Mouse (Mus musculus) kidney, adult 11 months (tissue): ENCODE results near the gene Tango2.
A peak's percentile ranks its signal among the peaks of the same experiment; 100 is the strongest.
"Not testable (repeated sequence)": the region's sequence is repeated elsewhere in the genome, so short reads cannot be mapped to it uniquely, and the experiment has no call there.

ENCODE experiments used
- DNase-seq: peaks from one replicate; pipeline ENCODE4 v3.0.0; 2022

Tango2 gene

DNA sequence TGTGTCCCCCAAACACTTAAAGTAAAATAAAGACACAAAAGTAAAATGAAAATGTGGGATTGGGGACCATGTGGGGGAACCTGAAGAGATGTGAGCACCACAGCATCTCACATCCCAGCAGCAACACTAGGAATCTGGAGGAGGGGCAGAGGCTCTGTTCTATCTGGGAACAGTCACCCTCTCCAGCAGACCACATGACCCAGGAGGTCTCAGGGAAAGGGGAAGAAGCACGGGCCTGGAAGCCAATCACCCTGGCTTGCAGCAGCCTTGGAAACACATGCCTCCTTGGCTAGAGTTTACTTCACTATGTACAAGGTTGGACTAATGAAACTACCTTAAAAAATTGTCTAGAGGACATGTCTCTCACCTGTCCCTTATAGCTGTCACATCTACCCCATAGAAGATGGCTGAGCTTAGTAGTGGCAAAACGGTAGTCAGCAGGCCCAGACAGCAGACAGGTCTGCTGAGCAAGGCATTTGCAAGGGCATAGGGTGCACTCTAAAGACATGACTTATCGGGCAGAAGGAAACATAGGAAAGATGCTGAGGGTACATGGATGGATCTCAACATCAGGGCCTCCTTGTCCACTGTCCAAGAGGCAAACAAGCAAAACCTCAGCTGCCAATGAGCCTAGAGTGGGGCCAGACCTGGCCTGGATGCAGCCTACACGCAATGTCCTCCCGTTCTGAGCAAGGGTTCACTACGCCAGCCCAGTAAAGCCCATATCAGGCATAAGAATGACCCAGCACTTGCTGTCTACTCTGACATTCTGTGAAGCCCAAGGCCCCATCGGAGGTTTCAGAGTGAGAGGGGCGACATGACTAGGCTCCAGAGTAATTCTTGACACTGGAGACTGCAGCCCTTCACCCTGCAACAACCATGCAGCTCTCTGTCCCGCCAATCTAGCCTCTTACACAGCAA is 5.0 kb downstream of the Tango2 start:
- DNase-seq = peak; percentile 35

DNA sequence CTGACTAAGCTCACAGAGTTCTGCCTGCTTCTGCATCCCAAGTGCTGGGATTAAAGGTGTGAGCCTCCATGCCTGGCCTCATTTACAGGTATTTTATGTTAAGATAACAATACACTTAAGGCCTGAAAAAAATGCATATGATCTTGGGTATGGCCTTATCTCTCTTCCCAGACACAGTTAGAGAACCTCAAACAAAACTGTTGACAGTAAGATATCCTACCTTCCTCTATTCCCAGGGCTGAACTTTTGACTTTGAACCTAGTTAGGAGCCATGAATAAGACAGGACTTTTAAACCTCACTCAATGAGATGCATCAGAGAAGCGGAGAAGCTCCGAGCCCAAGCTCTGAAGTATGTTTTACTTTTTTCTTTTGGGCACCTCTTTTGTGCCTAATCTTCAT is 5.8 kb downstream of the Tango2 start:
- DNase-seq = no peak

DNA sequence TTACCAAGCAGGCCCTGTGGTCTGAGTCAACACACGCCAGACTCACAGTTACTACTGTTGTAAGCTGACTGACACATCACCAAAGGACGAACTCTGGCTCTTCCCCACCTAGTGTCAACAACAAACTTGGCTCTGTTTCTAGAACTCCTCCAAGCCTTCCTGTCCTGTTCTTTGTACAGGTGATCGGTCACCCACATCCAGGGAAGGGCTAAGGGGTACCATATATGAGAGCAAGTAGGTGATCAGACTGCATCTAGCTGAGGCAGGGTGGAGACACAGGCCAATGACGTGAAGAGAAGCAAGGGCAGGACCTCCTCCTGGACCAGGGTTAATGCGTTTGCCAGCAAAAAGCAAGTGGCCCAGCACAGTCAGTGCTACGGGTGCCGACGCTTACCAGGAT is 6.3 kb downstream of the Tango2 start:
- no peak for DNase-seq

DNA sequence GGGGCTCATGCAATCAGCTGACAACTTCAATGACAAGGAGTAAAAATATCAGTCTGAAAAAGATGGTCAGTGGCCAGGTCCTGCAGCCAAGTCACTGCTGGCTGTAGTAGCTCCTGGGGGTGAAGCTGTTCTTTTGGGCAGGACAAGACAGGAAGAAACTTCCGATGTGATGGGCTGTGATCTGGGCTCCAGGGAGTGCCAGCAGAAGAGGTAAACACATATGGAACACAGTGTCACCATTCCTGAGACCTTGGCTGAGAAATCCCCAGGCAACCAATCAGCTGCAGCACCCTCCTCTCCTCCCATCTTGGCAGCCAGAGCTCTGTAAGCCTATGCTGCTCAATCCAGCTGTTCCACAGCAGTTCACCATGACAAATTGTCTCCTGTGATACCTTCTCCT is 8.0 kb downstream of the Tango2 start:
- no peak for DNase-seq

DNA sequence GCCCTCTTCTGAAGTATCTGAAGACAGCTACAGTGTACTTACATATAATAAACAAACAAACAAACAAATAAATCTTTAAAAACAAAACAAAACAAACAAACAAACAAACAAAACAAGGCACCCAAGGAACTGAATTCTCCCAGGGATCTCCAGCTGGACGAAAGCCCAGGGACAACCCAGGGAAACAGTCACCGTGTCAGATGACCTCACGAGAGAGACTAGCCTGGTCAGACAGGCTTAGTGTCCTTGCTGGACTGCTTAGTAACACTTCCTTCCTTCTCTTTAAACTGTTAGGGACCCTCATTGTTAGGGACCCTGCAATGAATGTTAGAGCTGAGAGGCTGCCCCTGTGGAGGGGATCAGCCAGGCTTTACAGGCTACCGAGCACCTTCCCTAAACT is 10.6 kb downstream of the Tango2 start:
- DNase-seq = no peak

DNA sequence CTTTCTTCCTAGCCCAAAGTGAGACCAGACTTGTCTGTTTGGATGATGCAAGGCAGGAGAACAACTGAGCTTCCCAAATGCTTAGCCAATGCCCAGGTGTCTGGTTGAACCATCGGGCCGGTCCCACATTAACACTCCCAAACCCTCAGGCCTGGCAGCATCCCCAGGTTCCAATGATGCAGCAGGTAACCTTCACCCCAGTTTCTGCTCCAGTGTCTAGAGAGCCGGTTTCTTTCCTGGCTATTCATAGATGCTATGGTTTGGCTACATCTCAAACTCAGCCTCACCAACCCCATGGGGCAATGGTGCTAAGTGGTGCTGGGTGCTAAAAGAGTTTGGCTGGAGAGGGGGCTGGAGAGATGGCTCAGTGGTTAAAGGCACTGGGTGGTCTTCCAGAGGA is 11.9 kb downstream of the Tango2 start:
- DNase-seq = no peak

DNA sequence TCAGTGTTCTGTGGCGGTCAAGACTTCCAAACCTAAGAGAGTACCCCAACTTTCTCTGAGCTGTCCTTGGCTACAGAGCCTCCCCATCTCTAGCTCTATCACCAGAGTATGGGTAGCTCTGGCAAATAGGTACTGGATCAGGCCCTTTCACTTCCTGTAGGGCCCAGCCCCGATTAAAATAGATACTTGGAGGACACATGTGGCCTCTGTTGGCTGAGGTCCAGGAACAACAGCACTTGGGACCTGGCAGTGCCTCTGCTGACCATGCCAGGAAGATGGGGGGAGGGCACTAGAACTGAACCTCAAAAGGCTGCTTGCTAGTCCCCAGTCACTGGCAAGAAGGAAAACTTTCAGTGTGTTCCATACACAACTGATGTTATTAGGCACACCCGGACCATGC is 13.9 kb downstream of the Tango2 start:
- peak; percentile 37 for DNase-seq

DNA sequence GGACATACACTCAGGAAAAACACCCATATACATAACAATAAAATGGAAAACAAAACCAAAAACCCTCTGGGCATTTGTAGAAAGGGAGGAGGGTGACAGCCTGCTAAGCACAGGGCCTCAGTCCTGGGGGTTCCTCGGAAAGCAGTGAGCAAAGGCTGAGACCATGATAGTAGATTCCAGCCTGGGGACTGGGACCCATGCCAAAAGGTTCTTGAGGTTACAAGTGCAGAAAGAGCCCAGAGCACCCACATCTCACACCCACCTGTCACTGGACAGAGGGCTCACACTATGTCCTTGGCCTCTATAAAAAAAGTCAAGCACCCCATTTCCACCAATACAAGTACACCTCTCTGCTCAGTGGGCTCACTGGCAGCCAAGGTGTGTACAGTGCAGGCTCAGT is 19.4 kb downstream of the Tango2 start:
- DNase-seq = no peak

DNA sequence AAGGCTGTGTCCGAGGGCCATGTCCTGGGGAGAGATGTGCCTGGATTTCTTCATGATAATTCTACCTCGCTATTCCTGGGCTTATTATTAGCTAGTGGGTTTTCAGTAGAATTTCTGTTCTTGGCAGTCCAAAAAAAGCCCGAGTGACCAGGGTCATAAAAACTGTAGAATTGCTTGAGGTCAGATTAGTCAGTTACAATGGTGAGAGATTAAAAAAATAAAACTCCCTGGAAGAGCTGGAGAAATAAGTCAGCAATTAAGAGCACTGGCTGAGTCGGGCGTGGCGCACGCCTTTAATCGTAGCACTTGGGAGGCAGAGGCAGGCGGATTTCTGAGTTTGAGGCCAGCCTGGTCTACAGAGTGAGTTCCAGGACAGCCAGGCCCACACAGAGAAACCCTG is 20.0 kb downstream of the Tango2 start:
- peak; percentile 11 for DNase-seq

DNA sequence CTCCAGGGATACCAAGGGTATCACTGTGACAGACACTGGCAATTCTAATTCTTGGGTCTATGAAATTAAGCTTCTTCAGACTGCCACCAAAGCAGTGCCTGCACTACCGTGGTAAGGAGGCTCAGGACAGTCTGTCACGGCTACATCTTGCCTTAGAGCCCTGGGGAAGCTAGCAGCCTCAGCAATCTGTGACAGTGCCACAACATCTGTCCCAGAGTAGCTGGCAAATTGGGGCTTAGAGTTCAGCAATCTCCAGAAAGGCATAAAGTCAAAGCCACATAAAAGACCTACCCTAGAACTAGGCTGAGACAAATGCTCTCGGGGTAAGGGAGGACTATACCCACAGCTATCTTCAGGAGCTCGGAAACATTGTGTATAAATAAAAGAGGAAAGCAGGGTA is 22.2 kb downstream of the Tango2 start:
- DNase-seq = no peak

DNA sequence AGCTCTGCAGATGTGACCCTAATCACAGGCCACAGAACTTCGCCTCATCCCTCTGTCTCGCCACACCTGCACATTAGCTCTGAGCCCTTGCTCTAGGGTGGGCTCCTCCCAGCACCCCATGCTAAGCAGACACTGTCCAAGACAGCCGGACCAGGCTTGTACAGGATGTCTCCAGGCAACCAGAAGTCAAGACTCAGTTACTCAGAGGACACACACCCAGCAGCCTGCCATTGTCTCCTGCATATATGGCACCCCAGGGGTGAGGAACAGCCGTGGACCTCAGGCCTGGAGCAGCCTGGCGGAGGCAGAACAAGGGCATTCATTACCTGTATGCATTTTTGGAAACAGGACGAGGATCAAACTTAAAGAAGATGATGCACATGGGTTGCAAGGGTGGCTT is 23.9 kb downstream of the Tango2 start:
- DNase-seq = no peak

DNA sequence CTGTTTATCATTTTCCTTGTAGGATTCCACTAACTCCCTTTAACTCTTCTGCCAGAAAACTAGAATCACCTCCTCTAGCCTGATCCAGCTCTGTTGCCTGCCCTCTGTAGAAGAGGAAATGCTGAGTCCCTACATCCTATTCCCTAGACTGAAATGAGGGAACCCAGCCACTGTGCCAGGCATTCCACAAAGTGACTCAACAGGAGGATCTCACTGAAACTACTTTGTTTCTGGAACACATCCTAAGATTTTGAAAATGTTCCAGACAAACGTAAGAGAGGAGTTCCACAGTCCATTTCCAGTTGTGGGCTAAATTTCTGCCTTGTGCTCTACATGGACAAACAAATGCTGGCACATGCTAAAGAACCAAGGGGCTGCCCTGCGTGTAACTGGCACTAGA is 24.4 kb downstream of the Tango2 start:
- no peak for DNase-seq

DNA sequence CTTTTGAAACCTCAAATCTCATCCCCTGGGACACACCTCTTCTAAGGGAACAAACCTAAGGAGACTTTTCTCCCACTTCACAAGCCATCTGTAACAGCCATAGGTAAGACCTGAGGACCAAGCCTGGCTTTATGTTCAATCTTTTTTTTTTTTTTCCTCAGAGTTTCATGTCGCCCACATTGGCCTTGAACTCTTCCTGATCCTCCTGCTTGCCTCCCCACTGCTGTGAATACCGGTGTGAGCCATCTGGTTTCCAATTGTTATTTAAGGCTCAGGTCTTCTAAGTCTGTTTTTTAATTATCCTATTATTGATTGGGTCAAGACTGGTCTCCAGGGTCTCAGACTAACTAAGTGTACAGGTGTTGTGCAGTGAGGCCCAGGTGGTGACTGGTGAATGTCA is 26.5 kb downstream of the Tango2 start:
- no peak for DNase-seq

DNA sequence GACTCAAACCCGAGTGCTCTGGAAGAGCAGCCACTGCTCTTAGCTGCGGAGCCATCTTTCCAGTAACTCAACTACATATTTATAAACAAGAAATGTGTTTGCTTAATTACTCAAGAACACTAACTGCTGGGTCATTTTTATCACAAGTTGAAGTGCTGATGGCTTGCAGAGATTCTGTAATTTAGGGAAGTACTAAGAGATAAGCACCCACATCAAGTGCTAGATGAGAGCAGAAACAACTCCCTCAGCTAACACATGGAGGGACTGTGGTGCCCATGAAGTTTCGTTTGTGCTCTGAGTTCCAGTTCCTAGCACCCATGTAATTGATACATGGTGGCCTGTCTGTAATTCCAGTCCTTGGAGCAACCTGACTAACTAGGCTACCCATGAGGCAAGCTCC is 28.9 kb downstream of the Tango2 start:
- DNase-seq = no peak

DNA sequence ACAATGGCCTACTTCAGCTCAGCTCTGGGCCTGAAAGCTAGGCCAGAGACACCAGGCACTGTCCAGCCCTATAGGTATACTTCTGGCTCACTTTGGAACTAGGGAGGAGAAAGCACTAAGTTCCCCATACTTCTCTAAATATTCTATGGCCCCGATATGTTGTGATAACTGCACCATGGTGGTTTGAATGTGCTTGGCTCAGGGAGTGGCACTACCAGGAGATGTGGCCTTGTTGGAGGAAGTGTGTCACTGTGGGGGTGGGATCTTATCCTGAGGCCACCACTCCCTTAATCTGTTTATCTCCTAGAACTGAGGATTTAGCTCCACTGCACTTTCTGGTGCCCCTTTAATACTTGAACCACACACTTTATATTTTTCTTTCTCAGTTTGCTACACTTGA is 39.7 kb downstream of the Tango2 start:
- DNase-seq = no peak

DNA sequence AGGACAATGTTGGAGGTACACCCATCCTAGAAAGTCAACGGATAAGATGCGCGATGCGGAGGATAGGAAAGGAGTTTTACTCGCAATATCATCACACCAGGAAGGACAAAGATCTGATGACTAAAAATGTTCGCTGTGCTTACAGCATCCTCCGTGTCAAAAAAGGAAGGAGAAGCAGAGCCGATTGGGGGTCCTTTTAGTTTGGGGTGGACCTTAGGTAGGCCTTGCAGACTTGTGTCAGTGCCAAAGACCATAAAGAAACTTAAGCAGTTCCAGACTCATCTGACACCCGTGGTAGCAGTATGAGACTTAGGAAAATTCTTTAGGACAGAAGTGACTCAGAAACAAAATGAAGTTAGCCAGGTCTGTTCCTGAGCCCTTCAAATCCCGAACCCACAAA is 58.3 kb downstream of the Tango2 start:
- DNase-seq = not testable (repeated sequence)

DNA sequence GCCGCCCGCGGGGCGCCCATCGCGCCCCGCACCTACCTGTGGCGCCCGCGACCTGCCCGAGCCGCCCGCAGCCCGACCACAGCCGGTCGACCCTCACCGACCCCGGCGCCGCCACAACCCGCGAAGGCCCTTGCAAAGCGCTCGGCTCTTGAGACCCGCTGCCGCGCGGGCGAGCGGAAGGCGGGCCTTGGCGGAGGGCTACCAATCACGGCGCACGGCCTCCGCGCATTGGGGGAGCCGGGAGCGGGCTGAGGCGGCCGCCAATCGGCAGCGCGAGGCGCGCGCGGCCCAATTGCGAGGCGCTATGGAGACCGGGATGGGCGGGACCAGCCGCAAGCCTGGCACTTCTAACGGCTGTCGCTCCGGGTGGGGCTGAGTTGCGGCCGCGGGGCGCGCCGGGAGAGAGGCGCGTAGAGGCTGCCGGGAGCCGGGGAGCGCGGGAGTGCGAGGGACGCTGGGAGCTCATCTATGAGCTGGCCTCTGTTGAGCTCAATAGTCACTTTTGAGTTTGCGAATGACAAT is 58.8 kb downstream of the Tango2 start, which contains the start of gene Dgcr8:
Gene Dgcr8, minus strand, starts transcription at position 180 of the 522 bp plus-strand sequence.
- DNase-seq = peak; percentile 98

DNA sequence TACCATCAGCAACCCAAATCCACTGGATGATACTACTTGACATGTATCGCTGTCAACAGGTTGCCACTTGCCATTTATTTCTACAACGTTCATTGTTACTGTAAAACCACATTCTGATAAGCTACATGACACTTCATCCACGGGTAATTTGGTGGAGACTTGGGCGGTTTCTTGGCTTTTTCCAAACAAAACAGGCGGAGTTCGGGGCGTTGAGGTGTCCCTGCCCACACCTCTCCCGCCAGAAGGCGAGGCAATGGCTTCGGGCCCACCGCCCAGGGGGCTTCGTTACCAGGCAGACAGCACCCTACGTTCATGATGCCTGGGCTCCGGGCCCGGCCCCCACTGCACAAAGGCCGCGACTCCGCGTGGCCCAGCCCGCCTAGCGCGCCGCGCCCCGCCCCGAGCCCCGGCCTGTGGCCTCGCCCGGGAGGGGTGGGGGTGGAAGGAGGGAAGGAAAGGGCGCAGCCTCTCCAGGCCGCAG is 59.3 kb downstream of the Tango2 start:
- no peak for DNase-seq

DNA sequence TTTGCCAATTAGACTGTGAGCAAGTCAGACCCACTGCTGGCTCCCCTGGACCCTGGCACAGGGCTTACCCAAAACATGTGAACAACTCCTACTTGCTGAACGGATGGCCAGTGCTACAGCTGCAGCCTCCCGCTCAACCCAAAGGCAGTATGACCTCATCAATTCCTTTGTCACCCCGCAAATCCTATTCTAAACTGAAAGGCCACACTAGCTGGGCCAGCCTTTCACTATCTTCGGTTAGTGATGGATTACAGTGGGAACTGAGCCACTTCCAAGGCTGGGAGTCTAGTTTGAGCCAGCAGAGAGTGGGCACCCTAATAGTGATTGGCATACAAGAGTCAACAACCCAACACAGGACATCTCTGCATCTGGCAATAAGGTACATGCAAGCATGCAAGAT is 59.7 kb downstream of the Tango2 start:
- DNase-seq = no peak

DNA sequence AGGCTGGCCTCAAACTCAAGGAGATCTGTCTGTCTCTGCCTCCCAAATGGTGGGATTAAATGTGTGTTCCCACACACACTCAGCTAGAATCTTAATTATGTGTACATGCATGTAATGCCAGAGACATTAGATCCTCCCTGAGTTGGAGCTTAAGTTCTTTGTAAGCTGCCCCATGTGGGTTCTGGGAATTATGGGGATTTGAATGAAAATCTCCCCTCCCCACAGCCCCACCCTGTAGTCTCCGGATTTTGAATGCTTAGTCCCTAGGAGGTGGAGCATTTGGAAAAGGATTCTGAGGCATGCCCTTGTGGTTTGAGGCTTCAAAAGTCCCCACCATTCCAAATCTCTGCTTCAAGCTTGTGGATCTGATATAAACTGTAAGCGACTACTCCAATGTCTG is 72.7 kb downstream of the Tango2 start:
- no peak for DNase-seq

DNA sequence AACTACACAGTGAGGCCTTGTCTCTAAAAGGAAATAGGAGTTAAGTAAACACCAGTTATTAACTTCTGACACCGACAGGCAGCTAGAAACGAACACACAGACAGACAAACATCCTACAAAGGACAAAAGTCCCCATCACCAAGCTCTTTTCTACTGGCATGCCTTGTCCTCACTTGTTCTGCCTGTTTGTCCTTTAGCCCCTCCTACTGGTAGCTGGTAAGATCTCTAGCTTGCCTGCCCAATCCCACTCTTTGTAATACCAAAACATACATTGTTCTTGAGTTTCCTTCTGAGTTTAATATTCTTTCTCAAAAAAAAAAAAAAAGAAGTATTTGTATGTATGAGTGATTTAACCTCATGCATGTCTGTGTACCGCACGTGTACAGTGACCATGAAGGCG is 79.7 kb downstream of the Tango2 start:
- no peak for DNase-seq

DNA sequence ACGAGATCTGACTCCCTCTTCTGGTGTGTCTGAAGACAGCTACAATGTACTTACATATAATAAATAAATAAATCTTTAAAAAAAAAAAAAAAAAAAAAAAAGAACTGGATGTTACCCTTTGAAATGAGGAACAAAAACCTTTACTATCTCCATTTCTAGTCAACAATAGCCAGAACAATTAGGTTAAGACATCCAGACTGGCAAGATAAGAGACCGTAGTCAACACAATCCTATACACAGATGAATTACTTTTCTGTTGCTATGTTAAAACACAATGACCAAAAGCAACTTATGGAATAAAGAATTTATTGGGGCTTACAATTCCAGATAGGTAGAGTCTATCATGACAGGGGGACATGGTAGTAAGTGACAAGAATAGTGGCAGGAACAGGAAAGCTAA is 82.9 kb downstream of the Tango2 start:
- DNase-seq = no peak

DNA sequence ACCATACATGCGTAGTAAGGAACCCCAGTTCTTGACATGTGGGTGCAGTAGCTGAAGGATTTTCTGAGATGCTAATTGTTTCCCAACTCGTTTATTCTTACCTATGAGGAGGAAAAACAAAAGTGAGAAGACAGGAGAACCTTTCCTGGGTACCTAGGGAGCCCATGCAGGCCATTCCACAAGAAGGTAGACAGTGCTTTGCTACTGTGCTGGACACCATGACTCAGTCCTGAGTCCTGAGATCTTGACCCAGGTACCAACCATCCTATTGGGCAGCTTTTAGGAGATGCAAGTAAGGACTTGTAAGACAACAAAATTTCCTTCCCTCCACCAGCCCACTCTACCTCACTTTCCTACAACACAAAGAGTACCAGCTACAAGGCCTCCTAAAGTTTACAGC is 89.7 kb downstream of the Tango2 start, which contains the start of gene Gm49776:
Gene Gm49776, minus strand, starts transcription at position 101 of the 400 bp plus-strand sequence.
- no peak for DNase-seq

DNA sequence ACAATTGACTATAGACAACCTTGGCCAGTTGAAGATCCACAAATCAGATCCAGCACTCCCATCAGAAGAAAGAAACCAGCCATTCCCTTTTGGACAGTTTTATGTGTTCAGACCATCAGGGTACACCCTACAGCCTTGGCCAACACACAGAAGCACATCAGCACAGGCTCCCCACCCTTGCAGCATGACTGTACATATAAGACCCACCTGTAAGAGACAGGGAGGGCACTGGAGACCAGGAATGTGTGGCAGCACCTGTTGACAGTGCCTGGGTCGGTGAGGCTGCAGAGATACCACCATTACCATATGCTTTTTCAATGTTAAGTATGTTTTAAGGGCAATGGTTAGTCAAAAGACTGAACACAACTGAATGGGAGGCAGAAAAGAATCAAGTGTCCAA is 94.0 kb downstream of the Tango2 start:
- no peak for DNase-seq

DNA sequence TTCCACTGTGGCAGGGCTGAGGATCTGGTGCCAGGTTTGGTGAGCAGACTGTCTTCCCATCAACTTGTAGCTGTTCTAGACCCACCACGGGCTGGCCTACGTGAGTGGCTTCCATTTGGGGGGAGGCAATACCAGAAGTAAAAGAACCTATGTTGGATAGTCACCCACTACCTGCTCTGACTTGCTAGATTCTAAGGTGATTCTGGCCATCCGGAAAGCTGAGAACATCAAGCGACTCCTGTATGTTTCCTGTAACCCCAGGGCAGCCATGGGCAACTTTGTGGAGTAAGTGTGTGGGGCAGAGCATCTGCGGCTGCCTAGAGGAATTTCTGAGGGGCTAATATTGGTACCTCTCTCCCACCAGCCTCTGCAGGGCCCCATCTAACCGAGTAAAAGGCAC is 95.2 kb downstream of the Tango2 start:
- DNase-seq = no peak
